Mouse (Mus musculus) forebrain, embryonic 16.5 days (tissue): ENCODE measurements at regions not wholly inside any gene's neighbourhood (a gene's known extent, or its start where the extent isn't known, plus 50 kb on each side); places are given as distances from the start of the nearest gene placed in this dataset.

ENCODE experiments used
- ATAC-seq: fragments of 200-750 bp; cut with Nextera tagmentation; 2 replicates; pipeline ENCODE4 v1.8.0; 2017; ENCODE audit warnings: mild to moderate bottlenecking, moderate library complexity
- H3K27ac ChIP-seq: fragments of 300-500 bp; sonication (generic); 2 replicates; pipeline ENCODE4 v1.5.1; 2014; ENCODE audit warnings: low read length, control low read depth
- H3K27me3 ChIP-seq: fragments of 300-500 bp; sonication (generic); replicated peaks from 2 replicates; pipeline ENCODE4 v1.6.1; 2014; ENCODE audit warnings: low read length; ENCODE audit not compliant: control insufficient read depth, insufficient read depth
- H3K36me3 ChIP-seq: fragments of 300-500 bp; sonication (generic); 2 replicates; pipeline ENCODE4 v1.6.1; 2014; ENCODE audit not compliant: control insufficient read depth, insufficient read depth
- H3K4me1 ChIP-seq: fragments of 300-500 bp; sonication (generic); replicated peaks from 2 replicates; pipeline ENCODE4 v1.6.1; 2014; ENCODE audit warnings: low read length; ENCODE audit not compliant: control insufficient read depth, insufficient read depth
- H3K4me2 ChIP-seq: fragments of 300-500 bp; sonication (generic); 2 replicates; pipeline ENCODE4 v1.6.1; 2014; ENCODE audit warnings: mild to moderate bottlenecking, low read length, control low read depth
- H3K4me3 ChIP-seq: fragments of 300-500 bp; sonication (generic); replicated peaks from 2 replicates; pipeline ENCODE4 v1.5.1; 2014; ENCODE audit warnings: mild to moderate bottlenecking, low read length, control low read depth
- H3K9ac ChIP-seq: fragments of 300-500 bp; sonication (generic); replicated peaks from 2 replicates; pipeline ENCODE4 v1.6.1; 2014; ENCODE audit warnings: low read depth, low read length, control low read depth
- H3K9me3 ChIP-seq: fragments of 300-500 bp; sonication (generic); 2 replicates; pipeline ENCODE4 v1.6.1; 2016; ENCODE audit warnings: low read length; ENCODE audit not compliant: control insufficient read depth
- WGBS: fragments of 180-500 bp; shearing (Covaris S2); extraction: QIAGEN DNeasy Blood & Tissue Kit; methylation state at CpG from one replicate; pipeline ENCODE4 v1.1.7; 2014; 5-methylcytosine and 5-hydroxymethylcytosine counted together

- H3K4me1 ChIP-seq, result peaks cover 3% of the 10 kb centered on the region; the same call in 1 of the 2 replicates
Observed at GRCm38 (mm10) chr5:80484676-80485075, 535.3 kb upstream of the Adgrl3 start.

GRCm38 (mm10) chr5:80488332-80488731 is 531.6 kb upstream of the Adgrl3 start:
- Histone ChIP-seq H3K9ac (no peak overlapping the region), H3K9me3 (no peaks in the 10 kb centered on the region), H3K27ac (no peak overlapping the region), H3K27me3 (no peaks in the 10 kb centered on the region), H3K4me1 (peaks cover 3% of the 10 kb centered on the region; the same call in 1 of the 2 replicates), H3K4me3 (no peak overlapping the region), H3K4me2 (no peak overlapping the region), H3K36me3 (no peaks in the 10 kb centered on the region)
- no peak for ATAC-seq
- 38% methylated on average over 1 of the region's 1 CpGs for WGBS

More at GRCm38 (mm10) chr5:80484676-80485075, 535.3 kb upstream of the Adgrl3 start:
- WGBS, result 6% methylated on average over 3 of the region's 3 CpGs
- no peaks in the 10 kb centered on the region for H3K36me3 ChIP-seq
- no peaks in the 10 kb centered on the region for H3K27me3 ChIP-seq
- H3K9me3 ChIP-seq, result no peaks in the 10 kb centered on the region
- H3K4me2 ChIP-seq, result no peak overlapping the region
- no peak overlapping the region for H3K9ac ChIP-seq
- H3K27ac ChIP-seq, result no peak overlapping the region
- no peak overlapping the region for H3K4me3 ChIP-seq
- no peak for ATAC-seq

GRCm38 (mm10) chr5:80508672-80509071 is 511.3 kb upstream of the Adgrl3 start:
- no peaks in the 10 kb centered on the region for H3K4me1 ChIP-seq
- H3K9ac ChIP-seq, result no peak overlapping the region
- H3K4me2 ChIP-seq, result no peak overlapping the region
- H3K27ac ChIP-seq, result no peak overlapping the region
- no peaks in the 10 kb centered on the region for H3K9me3 ChIP-seq
- ATAC-seq, result peak; percentile 83
- H3K4me3 ChIP-seq, result no peak overlapping the region
- no peaks in the 10 kb centered on the region for H3K27me3 ChIP-seq
- 40% methylated on average over 2 of the region's 2 CpGs for WGBS
- H3K36me3 ChIP-seq, result no peaks in the 10 kb centered on the region

DNA sequence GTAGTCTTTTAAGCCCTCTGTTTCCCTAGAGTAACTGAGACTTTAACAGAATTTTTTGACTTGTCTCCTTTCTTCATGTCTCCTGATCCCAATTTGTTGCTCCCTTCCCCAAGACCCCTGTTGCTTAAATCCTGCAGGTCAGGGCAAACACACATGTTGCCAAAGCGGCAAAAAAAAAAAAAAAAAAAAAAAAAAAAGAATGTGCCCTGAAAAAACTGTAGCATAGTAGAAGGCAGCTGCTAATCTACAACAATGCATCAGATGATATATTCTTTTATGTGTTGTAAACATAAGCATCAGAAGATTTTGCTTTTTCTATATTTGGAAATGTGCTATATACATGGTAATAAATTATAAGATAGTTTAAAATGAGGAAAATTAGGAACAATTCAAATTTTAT is 479.9 kb upstream of the Adgrl3 start:
- H3K27me3 ChIP-seq, result no peaks in the 10 kb centered on the region
- no peak for ATAC-seq
- no peaks in the 10 kb centered on the region for H3K9me3 ChIP-seq
- WGBS, result 56% methylated on average over 1 of the region's 1 CpGs
- H3K4me3 ChIP-seq, result no peak overlapping the region
- H3K4me1 ChIP-seq, result no peaks in the 10 kb centered on the region
- no peaks in the 10 kb centered on the region for H3K36me3 ChIP-seq
- H3K4me2 ChIP-seq, result no peak overlapping the region
- H3K27ac ChIP-seq, result no peak overlapping the region
- H3K9ac ChIP-seq, result no peak overlapping the region

DNA sequence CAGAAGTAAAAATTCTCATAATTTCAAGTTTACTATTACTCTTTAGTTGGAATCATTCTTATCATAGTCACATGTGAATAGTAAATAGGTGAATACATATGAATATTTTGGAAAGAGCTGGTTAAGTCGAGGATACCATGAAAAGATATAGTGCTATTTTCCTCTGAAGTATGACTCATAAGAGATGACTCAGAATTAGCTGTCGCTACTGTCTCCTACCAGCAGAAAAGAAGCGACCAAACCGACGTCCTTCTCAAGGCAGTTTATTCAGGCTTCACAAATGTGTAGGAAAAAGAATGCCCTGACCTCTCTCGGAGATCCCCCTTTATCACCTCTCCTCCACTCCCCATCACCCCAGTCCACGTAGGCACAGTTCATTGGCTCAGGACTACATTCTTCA is 468.3 kb upstream of the Adgrl3 start:
- Histone ChIP-seq H3K36me3 (no peaks in the 10 kb centered on the region), H3K4me3 (no peak overlapping the region), H3K9ac (no peak overlapping the region), H3K27ac (no peak overlapping the region), H3K27me3 (no peaks in the 10 kb centered on the region), H3K4me2 (no peak overlapping the region), H3K4me1 (no peaks in the 10 kb centered on the region), H3K9me3 (no peaks in the 10 kb centered on the region)
- ATAC-seq, result no peak
- 85% methylated on average over 7 of the region's 7 CpGs for WGBS

DNA sequence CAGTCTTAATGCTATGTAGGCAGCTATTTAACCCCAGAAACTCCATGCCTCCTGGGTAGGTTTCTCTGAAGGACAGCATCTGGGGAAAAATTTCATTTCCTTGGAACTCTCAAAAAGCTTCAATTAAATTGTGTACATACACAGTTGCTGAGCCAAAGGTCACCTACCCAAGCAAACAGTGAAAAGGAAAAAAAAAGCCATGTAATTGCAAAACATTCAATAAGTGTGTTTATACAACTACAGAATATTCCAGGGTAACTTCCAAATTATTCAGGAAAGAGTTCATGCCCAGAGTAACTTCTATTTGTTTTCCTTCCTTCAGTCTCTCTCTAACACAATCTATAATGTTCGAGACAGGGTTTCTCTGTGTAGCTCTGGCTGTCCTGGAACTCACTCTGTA is 441.2 kb upstream of the Adgrl3 start:
- Histone ChIP-seq H3K27ac (no peak overlapping the region), H3K4me2 (no peak overlapping the region), H3K4me1 (no peaks in the 10 kb centered on the region), H3K9ac (no peak overlapping the region), H3K27me3 (no peaks in the 10 kb centered on the region), H3K4me3 (no peak overlapping the region), H3K9me3 (no peaks in the 10 kb centered on the region), H3K36me3 (no peaks in the 10 kb centered on the region)
- WGBS, result 88% methylated on average over 1 of the region's 1 CpGs
- ATAC-seq, result no peak

- H3K27me3 ChIP-seq, result no peaks in the 10 kb centered on the region
- no peak overlapping the region for H3K27ac ChIP-seq
- no peaks in the 10 kb centered on the region for H3K4me1 ChIP-seq
- H3K4me3 ChIP-seq, result no peak overlapping the region
- no peak for ATAC-seq
- no peaks in the 10 kb centered on the region for H3K9me3 ChIP-seq
- WGBS, result 96% methylated on average over 3 of the region's 3 CpGs
- H3K4me2 ChIP-seq, result no peak overlapping the region
- no peak overlapping the region for H3K9ac ChIP-seq
- H3K36me3 ChIP-seq, result no peaks in the 10 kb centered on the region
Observed at GRCm38 (mm10) chr5:80611571-80611970, 408.4 kb upstream of the Adgrl3 start.

DNA sequence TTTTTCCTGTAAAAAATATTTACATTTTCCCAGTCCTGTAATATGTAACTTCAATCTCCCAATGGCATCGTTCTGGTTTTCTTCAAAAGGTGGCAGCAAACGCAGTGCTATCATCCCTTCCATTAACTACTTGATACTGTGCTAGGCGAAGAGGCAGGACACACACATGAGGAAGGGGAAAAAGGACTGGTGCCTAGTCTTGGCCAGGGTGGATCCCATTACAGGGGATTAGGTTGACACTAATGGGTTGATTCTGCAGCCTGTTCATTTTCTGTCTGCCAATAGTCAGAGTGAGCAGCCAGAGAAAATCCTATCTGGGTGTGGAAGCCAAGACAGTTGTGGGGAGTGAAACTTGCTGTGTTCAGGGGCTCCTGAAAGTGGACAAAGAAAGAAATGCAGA is 392.7 kb upstream of the Adgrl3 start:
- H3K4me3 ChIP-seq, result no peak overlapping the region
- H3K9me3 ChIP-seq, result no peaks in the 10 kb centered on the region
- H3K4me1 ChIP-seq, result no peaks in the 10 kb centered on the region
- no peaks in the 10 kb centered on the region for H3K36me3 ChIP-seq
- H3K9ac ChIP-seq, result no peak overlapping the region
- no peak overlapping the region for H3K27ac ChIP-seq
- 65% methylated on average over 3 of the region's 3 CpGs for WGBS
- peak; percentile 49; the same call in 1 of the 2 replicates for ATAC-seq
- no peak overlapping the region for H3K4me2 ChIP-seq
- H3K27me3 ChIP-seq, result no peaks in the 10 kb centered on the region

GRCm38 (mm10) chr5:80659043-80659442 is 360.9 kb upstream of the Adgrl3 start:
- Histone ChIP-seq H3K9me3 (no peaks in the 10 kb centered on the region), H3K4me2 (no peak overlapping the region), H3K36me3 (no peaks in the 10 kb centered on the region), H3K4me3 (no peak overlapping the region), H3K27me3 (no peaks in the 10 kb centered on the region), H3K4me1 (peaks cover 4% of the 10 kb centered on the region), H3K27ac (no peak overlapping the region), H3K9ac (no peak overlapping the region)
- 35% methylated on average over 5 of the region's 5 CpGs for WGBS
- ATAC-seq, result peak; percentile 79

GRCm38 (mm10) chr5:80659530-80659929 is 360.4 kb upstream of the Adgrl3 start:
- no peaks in the 10 kb centered on the region for H3K9me3 ChIP-seq
- peaks cover 4% of the 10 kb centered on the region for H3K4me1 ChIP-seq
- no peak overlapping the region for H3K27ac ChIP-seq
- no peak overlapping the region for H3K9ac ChIP-seq
- no peak for ATAC-seq
- WGBS, result 35% methylated on average over 3 of the region's 3 CpGs
- no peaks in the 10 kb centered on the region for H3K27me3 ChIP-seq
- H3K4me3 ChIP-seq, result no peak overlapping the region
- H3K4me2 ChIP-seq, result no peak overlapping the region
- H3K36me3 ChIP-seq, result no peaks in the 10 kb centered on the region
